Mouse (Mus musculus) left cerebral cortex, adult 18-20 months (tissue): ENCODE measurements around the gene Nat10. TPM values are rescaled to one million over a fixed set of nuclear protein-coding genes. Genes with fewer than 3 reads are reported as not detected.

Experiments
- DNase-seq, 2 experiments: peaks; one replicate each; pipeline ENCODE4 v3.0.0; 2021 to 2022; ENCODE audit warnings: low spot score in 2 of 2, mixed read lengths in 1 of 2
- total RNA-seq, 2 experiments: library from RNA; stranded (reverse); gene quantifications; 2 replicates each; pipeline ENCODE4 v1.2.3; 2021

Nat10 gene
- total RNA-seq, 2 experiments from 2014 or later: 30.6 to 33.2 TPM

DNA sequence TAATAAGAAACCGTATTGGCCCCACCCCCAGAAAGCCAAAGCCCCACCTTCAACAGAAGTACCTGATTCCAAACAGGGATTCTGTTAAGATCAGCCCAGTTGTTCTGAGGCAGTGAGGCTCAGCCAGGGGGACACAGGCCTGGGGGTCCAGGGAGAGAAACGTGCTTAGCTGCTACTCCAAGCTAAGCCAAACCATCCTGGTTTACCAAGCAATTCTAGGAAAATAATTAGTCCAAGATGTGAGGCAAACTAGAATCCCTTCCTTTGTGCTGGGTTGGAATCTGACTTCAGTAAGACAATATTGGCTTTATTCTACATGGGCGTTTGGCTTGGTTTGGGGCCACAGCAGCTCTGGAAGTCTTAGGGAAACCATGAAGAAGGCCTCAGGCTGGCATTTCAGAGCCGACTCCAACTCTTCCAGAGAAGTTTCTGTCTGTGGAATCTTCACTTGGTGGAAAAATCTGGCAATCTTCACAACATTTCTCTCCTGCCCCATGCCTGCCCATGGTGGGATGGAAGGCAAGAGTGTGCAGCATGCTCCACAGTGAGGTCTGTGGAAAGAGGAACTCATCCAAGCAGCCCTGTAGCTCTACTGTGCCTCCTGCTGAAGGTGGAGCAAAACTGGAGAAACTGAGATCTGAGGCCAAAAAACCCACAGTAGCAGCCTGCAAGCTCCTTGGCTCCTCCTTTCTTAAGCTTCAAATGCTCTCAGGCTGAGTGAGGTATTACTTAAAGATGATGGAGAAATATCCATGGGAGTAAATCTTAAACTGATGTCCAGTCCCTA lies 66.1 kb downstream of the Nat10 start:
- no peak for DNase-seq

- DNase-seq: no peak
These were observed 68.3 kb downstream of the Nat10 start for GRCm38 (mm10) chr2:103692810-103693209.

GRCm38 (mm10) chr2:103691278-103691677 lies 69.8 kb downstream of the Nat10 start:
- DNase-seq: no peak

GRCm38 (mm10) chr2:103690828-103691227 lies 70.2 kb downstream of the Nat10 start:
- DNase-seq: no peak

GRCm38 (mm10) chr2:103690425-103690824 lies 70.6 kb downstream of the Nat10 start:
- DNase-seq: peak; percentile 18 to 23

DNA sequence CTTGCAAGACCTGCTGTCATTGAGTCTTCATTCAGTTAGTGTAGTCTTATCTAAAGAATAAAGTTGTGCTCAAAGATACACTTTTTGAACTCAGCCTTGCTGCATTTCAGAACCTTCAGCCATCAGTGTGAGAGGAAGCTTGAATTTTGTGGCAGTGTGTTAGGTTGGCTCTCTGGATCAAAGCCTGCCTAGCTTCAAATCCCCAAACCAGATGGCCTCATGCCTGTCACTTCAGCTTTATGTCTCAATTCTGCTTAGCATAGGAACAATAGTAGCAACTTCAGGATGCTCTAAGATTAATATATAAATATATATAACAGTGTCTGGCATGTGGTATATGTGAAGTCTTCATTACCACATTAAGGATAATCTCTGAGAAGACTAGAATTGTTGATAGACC lies 73.2 kb downstream of the Nat10 start:
- no peak for DNase-seq

GRCm38 (mm10) chr2:103687143-103687542 lies 73.9 kb downstream of the Nat10 start:
- no peak for DNase-seq

DNA sequence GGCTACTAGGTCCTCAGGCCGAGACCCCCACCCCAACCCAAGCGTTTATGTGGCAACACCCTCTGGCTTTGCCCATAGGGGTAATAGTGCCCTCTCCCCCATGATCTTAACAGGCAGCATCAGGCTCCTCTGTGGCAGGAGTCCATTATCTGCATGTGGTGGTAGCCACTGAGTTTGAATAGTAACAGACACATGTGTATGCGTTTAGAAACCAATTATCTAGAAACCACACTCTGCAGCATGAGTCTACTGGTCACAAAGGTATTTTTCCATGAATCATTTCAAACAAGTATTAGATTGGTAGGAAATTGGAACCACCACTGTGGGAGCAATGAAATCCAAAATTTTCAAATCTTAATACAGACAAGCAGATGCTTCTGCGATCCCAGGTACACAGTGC lies 75.5 kb downstream of the Nat10 start:
- no peak for DNase-seq

DNA sequence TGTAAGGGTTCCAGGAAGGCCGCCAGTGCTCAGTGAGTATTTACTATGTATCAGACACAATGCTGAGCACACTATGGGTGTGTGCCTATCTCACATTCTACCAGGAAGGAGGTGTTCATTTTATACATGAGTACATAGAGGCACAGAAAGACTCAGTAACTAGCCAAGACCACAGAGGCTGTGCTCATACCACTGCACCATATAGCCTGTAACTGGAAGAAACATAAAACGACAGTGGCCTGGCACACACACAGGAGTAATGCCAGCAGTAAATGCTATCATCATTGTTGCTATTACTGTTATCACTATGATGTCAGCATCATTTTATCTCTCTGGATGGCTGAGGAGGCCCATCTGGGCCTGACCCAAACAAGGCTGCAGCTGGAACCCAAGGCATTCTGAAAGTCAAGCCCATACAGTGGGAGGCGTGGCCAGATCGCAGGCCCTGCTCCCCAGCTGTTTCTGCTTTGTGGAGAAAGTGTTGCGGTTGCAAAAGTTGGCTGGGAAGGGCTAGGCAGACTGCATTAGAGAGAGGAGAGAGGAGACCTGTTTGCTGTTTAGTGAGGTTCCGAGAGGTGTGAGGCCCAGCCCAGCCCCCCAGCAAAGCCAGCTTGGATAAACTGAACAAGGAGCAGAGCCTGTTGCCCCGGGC lies 76.0 kb downstream of the Nat10 start:
- DNase-seq: no peak

GRCm38 (mm10) chr2:103684431-103684830 lies 76.6 kb downstream of the Nat10 start:
- no peak for DNase-seq

DNA sequence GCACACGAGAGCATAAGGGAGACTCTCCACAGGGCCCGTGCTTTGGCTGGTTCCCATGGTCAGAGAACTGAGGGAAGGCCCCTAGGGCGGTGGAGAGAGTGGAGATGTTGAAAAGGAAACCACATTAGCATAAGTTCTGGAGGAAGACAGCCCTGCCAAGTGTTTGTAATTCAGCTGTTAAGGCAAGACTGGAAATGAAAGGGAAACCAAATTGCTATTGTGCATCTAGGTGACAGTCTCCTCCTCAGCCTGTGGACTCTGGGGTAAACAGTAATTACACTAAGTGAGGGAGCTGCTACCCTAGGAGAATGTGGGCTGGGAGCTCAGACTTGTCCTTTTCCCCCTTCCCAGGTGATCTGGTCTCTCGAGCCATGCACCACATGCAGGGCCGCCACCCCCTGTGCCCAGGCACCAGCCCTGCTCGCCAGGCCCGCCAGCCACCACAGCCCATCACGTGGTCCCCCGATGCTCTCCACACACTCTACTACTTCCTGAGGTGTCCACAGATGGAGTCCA lies 78.1 kb downstream of the Nat10 start:
- DNase-seq: no peak

- no peak for DNase-seq
These were observed 78.8 kb downstream of the Nat10 start for GRCm38 (mm10) chr2:103682261-103682722.

DNA sequence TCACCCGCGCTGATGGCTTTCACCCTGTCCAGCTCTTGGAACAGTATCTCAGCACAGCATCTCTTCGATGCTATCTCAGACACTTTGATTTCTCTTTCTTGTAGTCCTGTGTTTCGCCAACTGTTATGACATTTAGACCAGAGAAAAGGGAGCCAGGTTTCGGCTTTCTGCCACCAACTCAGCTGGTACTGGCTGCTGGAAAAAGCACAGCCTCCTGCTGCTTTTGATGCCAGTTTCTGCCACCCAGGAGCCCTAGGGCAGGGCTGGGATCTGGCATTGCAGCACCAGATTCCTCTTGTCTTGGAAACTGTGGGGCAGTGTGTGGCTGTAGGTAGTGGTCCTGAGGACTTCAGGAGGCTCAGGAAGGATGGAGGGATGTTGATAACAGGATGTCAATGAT lies 79.9 kb downstream of the Nat10 start:
- DNase-seq: no peak

GRCm38 (mm10) chr2:103680364-103681110 lies 80.5 kb downstream of the Nat10 start:
- no peak for DNase-seq

DNA sequence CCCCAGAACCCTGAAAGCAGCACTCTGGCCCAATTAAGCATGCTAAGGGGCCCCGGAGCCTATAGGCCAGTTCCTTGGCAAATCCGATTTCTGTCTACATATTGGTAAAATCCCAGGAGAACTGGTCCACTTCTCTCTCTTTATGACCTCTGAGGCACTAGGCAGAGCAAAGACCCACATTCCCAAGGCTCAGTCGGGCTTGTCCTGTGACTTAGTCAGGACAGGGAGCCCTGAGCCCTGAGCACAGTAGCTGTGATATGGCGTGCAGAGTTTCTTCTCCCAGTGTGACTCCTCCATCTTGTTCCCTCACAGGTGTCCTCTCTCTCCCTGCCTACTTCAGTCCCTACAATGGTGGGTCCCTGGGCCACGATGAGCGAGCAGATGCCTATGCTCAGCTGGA lies 82.6 kb downstream of the Nat10 start:
- no peak for DNase-seq

DNA sequence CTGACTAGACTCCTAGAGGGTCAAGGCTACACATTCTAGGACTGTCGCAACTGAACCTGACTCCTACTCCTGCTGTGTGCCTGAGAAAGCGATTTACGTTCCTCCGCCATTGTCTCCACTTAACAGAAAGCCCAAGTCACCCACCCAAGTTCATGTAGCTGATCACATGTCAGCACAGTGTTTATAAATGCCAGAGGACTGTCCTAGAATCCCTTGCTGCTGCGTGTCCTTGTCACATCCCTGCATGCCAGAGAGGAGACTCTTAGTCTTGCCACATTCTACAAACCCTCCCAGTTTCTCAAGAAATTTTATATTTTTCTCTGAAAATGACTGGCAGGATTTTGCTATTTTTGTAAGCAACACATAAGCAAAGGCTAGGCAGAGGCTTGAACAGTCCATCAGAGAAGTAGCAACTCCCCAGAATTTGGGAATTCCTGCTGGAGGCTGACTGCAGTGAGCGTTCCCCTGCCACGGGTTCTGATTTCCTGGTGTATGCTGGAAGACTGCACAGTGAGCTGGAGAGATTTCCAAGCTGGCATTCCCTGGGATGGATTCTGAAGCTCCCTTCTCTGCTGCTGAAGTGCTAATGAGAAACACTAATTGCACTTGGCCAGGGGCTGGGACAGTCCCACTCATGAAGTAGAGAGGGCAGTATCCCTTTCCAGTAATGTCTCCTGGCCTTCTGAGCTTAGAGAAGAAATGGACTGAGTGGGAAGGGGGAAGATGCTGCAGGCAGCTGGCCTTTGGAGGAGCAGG lies 83.3 kb downstream of the Nat10 start:
- DNase-seq: no peak

- no peak for DNase-seq
These were observed 84.3 kb downstream of the Nat10 start for GRCm38 (mm10) chr2:103676808-103677207.

DNA sequence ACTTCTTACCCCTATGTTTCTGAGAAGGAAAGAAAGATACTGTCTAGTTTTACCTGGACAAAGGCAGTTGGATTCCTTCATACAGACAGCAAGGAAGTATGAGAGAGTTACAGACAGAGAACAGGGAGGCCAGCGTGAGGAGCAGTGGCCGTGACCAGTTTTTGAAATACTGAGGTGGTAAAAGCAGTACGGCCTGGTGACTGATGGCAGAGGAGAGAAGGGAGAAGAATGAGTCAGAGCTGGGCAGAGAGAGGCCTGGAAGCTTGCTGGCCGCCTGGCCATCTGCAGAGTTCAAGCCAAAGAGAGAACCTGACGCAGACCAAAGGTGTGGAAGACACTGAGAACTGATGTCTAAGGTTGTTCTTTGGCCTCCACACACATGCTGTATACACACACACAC lies 85.7 kb downstream of the Nat10 start:
- DNase-seq: no peak

GRCm38 (mm10) chr2:103673609-103674008 lies 87.5 kb downstream of the Nat10 start:
- no peak for DNase-seq

- no peak for DNase-seq
These were observed 88.4 kb downstream of the Nat10 start for GRCm38 (mm10) chr2:103672573-103673119.
